Mouse (Mus musculus) heart, postnatal 4 days (tissue): ENCODE measurements around the gene Tead1. TPM values are rescaled to one million over a fixed set of nuclear protein-coding genes. Genes with fewer than 3 reads are reported as not detected.
A peak's percentile ranks its signal among the peaks of the same experiment; 100 is the strongest.

Experiments
- DNase-seq: peaks from one replicate; pipeline ENCODE4 v3.0.0; 2021
- total RNA-seq, 2 experiments: library from RNA; stranded (reverse); gene quantifications; 2 replicates each; pipeline ENCODE4 v1.2.3; 2021

Tead1 gene
- 100 to 1,000 TPM; 180 to 186 TPM for total RNA-seq

DNA sequence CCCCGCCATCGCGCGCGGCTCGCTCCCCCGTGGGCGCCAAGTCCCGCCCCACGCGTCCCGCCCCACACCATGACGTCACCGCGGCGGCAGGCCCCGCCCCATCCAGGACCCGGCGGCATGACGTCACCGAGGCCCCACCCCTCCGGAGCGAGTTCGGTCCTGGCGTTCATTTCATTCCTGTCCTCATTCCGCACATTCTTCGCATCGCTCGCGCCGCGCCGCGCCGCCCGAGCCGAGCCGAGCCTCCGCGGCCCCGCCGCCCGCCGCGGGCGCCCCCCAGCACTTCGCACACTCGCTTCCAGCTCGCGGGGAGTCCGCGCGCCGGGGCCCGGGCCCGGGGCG is at the start of gene Tead1:
TSS of gene Tead1 (plus strand) at position 148 of the 342 bp plus-strand sequence.
- DNase-seq, result peak; percentile 99

GRCm38 (mm10) chr7:112634505-112635213 is 44.5 kb upstream of the Tead1 start:
- DNase-seq, result no peak

GRCm38 (mm10) chr7:112635936-112636335 is 43.2 kb upstream of the Tead1 start:
- DNase-seq, result no peak

- DNase-seq, result no peak
Observed at GRCm38 (mm10) chr7:112643866-112644543, 35.1 kb upstream of the Tead1 start.

GRCm38 (mm10) chr7:112644701-112645100 is 34.4 kb upstream of the Tead1 start:
- peak; percentile 20 for DNase-seq

- DNase-seq, result no peak
Observed at GRCm38 (mm10) chr7:112645724-112646123, 33.4 kb upstream of the Tead1 start.

DNA sequence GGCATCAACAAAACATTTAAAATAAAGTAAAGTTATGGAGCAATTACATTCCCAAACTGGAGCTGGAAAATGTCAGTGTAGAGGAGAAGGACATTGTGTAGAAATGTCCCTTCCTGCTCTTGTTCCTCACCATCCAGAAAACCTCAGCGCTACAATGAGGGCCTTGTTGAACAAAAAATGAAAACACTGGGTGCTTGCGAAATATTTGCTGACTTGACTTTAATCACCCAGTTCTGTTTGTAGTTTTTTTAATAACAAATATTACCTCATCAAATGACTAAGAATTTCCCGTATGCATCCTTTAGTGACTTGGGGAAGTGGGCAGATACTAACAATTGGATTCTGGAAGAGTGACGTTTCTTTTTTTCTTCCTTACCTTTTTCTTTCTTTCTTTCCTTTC is 31.7 kb upstream of the Tead1 start:
- DNase-seq, result no peak

DNA sequence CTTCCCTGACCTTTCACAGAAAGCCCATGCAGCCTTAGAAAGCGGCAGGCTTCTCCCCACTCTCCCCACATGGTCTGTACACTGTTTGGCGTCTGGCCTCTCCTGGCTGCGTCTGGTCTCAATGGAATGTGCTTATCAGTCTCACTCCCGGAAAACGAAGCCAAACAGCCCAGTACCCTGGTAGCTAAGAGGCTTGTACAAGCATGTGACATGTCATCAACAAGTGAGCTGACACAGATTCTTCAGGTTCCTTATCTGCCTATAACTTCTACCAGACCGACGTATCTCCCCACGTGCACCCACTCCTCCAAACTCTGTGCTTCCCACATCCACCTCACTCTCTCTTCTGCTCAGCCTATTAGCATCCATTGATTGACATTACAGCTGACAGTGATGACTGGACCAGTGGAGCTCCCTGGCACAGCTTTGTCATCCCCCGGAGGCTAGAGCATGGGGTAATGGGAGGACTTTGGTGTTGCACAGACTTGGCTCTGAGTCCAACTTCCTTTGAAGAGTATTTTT is 22.9 kb upstream of the Tead1 start:
- DNase-seq, result peak; percentile 91

DNA sequence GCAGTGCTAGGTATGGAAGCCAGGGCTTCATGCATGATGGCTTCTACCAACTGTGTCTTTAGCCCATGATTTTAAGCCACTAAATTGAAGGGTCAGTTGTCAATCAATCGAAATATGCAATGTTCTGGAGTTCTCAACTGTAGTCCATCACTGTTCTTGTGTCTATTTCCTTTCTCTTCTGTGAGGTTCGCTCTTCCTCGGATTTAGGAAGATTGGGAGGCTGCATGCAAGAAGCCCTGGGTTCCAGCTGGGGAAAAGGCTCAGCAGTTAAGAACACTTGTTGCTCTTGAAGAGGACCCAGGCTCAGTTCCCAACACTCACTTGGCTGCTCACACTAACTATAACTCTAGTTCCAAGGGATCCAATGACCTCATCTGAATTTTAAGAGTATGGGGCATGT is 20.2 kb upstream of the Tead1 start:
- DNase-seq, result no peak

DNA sequence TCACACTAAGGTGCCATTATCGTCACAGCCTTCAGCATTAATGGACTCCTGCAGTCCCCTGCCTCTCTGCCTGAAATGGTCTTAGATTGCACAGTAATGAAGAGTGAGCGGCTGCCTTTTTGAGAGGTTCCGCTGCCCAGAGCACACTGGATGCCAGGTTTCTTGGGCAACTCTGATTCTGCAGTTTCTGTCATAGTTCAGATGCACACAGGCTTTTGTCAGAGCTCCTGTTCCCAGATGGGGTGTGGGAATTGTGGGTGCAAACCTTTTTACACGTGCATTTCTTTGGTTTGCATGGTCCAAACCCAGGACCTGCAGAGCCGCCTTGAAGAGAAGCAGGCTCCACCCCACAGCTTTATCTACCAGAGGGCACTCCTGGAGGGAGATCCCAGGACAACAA is 19.3 kb upstream of the Tead1 start:
- no peak for DNase-seq

- peak; percentile 75 for DNase-seq
Observed at GRCm38 (mm10) chr7:112660325-112660724, 18.8 kb upstream of the Tead1 start.

GRCm38 (mm10) chr7:112662398-112663313 is 16.5 kb upstream of the Tead1 start:
- no peak for DNase-seq

GRCm38 (mm10) chr7:112663314-112663966 is 15.7 kb upstream of the Tead1 start:
- DNase-seq, result peak; percentile 50

GRCm38 (mm10) chr7:112669993-112670392 is 9.1 kb upstream of the Tead1 start:
- DNase-seq, result no peak

DNA sequence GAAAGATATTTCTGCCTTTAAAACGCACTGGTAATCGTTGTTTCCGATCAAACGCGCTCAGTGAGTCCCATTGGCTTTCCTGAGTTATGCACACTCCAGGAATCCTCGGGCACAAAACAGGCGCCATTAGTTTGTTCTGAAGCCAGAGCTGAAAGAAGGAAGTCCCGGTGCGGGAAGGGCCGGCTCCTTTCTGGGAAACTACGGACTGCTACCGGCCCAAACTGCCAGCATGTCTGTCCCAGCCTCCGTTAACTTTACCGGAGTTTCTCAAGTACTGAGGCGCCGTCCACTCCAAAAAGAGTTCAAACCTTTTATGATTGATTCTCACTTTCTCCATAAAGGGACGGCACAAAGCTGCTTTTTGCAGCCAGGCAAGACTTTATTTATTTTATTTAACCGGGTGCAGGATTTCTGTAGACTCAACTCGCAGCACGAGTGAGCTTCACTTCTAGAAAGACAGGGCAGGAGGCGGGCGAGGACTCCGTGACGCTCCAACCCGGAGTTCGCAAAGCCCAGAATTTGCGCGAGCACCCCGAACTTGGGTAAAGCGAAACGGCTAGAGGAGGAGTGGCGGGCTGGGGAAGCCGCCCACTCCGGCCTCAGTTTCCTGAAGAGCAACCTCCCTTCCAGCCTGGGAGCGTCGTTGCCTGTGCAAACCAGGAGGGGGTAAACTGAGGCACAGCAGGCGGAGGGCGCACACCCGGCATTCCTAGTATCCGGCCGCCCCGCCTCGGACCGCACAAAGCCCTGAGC is 524 bp upstream of the Tead1 start:
- peak; percentile 78 for DNase-seq

- DNase-seq, result peak; percentile 83
Observed at GRCm38 (mm10) chr7:112679513-112680245, 561 bp downstream of the Tead1 start.

DNA sequence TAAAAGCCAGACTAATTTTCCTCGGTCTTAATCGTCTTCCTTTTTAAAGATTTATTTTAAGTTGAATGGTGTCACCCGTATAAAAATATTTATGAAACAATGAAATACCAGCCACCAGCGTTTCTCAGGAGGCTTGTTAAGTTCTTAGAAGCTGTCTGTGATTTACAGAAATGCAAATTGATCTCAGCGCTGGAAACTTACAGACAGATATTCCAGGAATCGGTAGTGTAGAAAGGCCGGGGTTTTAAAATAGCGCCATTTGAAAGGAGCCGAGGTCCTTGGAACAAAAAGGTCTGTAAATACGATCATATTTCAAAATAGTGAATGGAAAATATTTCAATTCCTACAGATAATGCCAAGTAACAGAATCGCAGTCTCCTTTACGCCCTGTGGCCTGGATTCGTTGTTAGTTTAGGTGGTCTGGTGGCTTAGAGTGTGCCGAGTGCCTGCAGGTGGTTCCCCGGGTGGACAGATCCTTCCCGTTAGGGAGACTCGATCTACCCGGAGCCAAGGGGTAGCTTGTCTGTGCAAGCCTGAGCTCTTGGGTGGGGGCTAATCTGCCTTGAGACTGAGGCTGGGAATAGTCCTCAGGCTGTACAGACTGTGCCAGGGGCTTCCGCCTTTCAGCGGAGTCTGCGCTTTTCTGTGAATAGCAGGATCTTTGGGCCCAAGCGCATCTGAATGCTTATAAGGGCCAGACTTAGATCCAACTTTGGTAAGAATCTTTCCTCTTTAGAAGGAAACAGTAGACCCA is 1.6 kb downstream of the Tead1 start:
- DNase-seq, result peak; percentile 57

DNA sequence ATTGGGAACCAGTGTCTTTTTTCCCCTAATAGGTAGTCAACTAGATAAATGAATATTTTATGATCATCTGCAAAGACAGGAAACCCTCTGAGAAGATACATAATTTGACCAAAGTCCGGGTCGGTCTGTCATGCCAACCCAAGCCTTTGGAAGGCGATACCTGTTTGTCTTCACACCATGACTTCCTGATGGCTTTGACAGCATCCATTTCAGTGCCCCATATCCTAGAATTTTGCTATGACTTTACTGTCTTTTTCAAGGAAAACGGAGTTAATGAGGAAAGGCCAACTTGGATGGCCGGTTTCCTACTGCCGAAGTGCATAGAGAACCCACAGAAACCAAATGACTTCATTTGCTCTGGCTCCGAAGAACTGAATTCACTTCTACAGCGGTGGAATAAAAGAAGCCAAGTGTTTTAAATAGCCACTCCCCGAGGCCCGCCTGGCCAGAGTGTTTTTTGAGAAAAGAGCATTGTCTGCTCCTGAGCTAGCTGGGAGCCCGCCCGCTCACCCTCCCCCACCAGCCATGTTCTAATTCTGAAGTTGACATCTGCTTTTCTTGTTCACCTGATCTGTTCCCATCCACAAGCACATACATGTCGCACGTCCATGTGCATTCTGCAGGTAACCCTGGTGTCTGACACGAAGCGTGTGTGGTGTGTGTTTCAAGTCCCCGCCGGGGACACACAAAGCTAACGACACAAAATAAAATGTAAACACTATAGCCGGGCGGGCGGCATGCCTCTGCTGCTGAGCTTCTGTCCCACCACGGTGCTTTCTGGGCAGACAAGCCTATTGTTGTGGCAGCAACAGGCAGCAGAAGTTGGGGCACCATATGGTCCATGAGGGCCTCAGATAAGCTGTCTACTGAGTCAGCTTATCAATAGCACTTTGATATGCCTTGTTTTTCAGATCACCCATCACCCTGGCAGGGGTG is 5.8 kb downstream of the Tead1 start:
- peak; percentile 62 for DNase-seq

DNA sequence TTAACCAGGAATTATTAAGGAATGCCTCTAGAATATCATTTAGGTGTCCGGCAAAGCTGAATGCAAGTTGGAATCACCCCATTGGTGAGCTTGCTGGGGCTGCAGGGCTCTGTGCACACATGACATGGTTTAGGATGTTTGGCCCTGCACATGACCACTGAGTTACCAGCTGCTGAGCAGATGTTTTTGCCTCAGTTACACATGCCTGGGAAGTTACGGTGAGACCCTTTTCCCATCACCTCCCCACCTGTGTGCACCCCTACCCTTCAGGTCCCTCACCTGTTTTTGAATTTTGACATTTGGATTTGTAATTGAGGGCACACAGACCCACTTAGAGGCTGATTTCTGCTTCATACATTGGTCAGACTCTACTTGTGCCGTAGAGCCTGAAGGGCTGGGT is 6.9 kb downstream of the Tead1 start:
- DNase-seq, result no peak
